Comparison of ENCODE assay signal across 9 mouse cellular contexts in genomic region chr13:111044328-111045002, GRCm38 (mm10).
DNase-seq lines count a peak whose midpoint lies in the region; ATAC-seq and TF ChIP-seq lines count a peak whose summit lies in the region.
"Had no signal": no experiment of that assay in that cellular context is flagged by ENCODE, and none has a peak within 500 bp of the region (broad histone marks: within the 10 kb centered on the region; RNA-seq: fewer than 3 reads in every experiment).

No protein-coding gene starts in this region.

- H3K9me3 ChIP-seq in heart, embryonic 11.5 days (replicated peaks; ENCODE audit: control insufficient read depth, low read length), result no peaks in the 10 kb centered on the region
- H3K9me3 ChIP-seq in midbrain, embryonic 13.5 days, result no peaks in the 10 kb centered on the region
- H3K9me3 ChIP-seq: embryonic facial prominence, embryonic 15.5 days had no signal

- intact Hi-C loops in heart, postnatal 36 days (cut with DNase I), result no loop called here
- intact Hi-C loops in gastrocnemius, adult 2 months (cut with DNase I), result no loop called here

- no peak overlapping the region for H3K27ac ChIP-seq in heart, embryonic 11.5 days (ENCODE audit: low read depth, low read length)
- H3K27ac ChIP-seq in midbrain, embryonic 13.5 days, result peak overlapping the region; percentile 45; the same call in 1 of the 2 replicates
- H3K27ac ChIP-seq in gastrocnemius, adult 2 months, result no peak overlapping the region
- H3K27ac ChIP-seq: embryonic facial prominence, embryonic 15.5 days had no signal

- TF ChIP-seq CTCF in gastrocnemius, adult 2 months (IDR thresholded peaks at IDR 0.05), result no peak

- no peaks in the 10 kb centered on the region for H3K27me3 ChIP-seq in heart, embryonic 11.5 days (ENCODE audit: control insufficient read depth, insufficient read depth, low read length)
- H3K27me3 ChIP-seq in midbrain, embryonic 13.5 days, result no peaks in the 10 kb centered on the region
- H3K27me3 ChIP-seq: embryonic facial prominence, embryonic 15.5 days had no signal

- no peak overlapping the region; the same call in 1 of the 2 replicates for H3K4me2 ChIP-seq in heart, embryonic 11.5 days
- H3K4me2 ChIP-seq in midbrain, embryonic 13.5 days (replicated peaks), result no peak overlapping the region
- H3K4me2 ChIP-seq: embryonic facial prominence, embryonic 15.5 days had no signal

- H3K4me1 ChIP-seq in heart, embryonic 11.5 days (ENCODE audit: control insufficient read depth, insufficient read depth, low read length), result peaks cover 5% of the 10 kb centered on the region; the same call in 1 of the 2 replicates
- 0 out of 2 replicates have a peak, but pooled peaks cover 7% of the 10 kb centered on the region for H3K4me1 ChIP-seq in midbrain, embryonic 13.5 days (replicated peaks)
- H3K4me1 ChIP-seq: embryonic facial prominence, embryonic 15.5 days had no signal

- H3K36me3 ChIP-seq in heart, embryonic 11.5 days (ENCODE audit: control insufficient read depth, insufficient read depth, low read length), result no peaks in the 10 kb centered on the region
- no peaks in the 10 kb centered on the region for H3K36me3 ChIP-seq in midbrain, embryonic 13.5 days
- H3K36me3 ChIP-seq: embryonic facial prominence, embryonic 15.5 days had no signal

- no peak overlapping the region for H3K9ac ChIP-seq in heart, embryonic 11.5 days (ENCODE audit: low read depth, low read length)
- H3K9ac ChIP-seq in midbrain, embryonic 13.5 days (replicated peaks), result no peak overlapping the region
- H3K9ac ChIP-seq: embryonic facial prominence, embryonic 15.5 days had no signal

- ATAC-seq in heart, embryonic 11.5 days (replicated peaks; ENCODE audit: insufficient number of reproducible peaks, low FRiP score, low TSS enrichment), result peak; percentile 59; the same call in 1 of the 2 replicates
- peak; percentile 60 for ATAC-seq in midbrain, embryonic 13.5 days

- WGBS in heart, embryonic 11.5 days (ENCODE audit: insufficient replicate concordance), result 32% methylated on average over 10 of the region's 10 CpGs
- 57% methylated on average over 10 of the region's 10 CpGs for WGBS in midbrain, embryonic 13.5 days

- no peak for DNase-seq in heart, postnatal 36 days
- peak; percentile 19 for DNase-seq in c-Kit-positive CD71-positive TER-119-negative erythroid progenitor cells, embryonic 14.5 days (ENCODE audit: low read depth)
- peak; percentile 77 to 80 for DNase-seq in layer of hippocampus, adult 8-10 months (ENCODE audit: low spot score in 2 of 2)
- no peak for DNase-seq in gastrocnemius, adult 2 months
- no peak for DNase-seq in retina, embryonic 14.5 days (ENCODE audit: low spot score)
- DNase-seq in cerebellum, adult 8-10 months, result no peak

- no peak overlapping the region for H3K4me3 ChIP-seq in heart, embryonic 11.5 days (ENCODE audit: low read depth, low read length)
- no peak overlapping the region for H3K4me3 ChIP-seq in midbrain, embryonic 13.5 days (replicated peaks)
- H3K4me3 ChIP-seq in gastrocnemius, adult 2 months, result no peak overlapping the region
- H3K4me3 ChIP-seq: embryonic facial prominence, embryonic 15.5 days had no signal

Comparison
In these comparisons a context has a peak if more than half of its experiments do, and no peak if none do; other contexts are left out.
1. DNase-seq: peak in c-Kit-positive CD71-positive TER-119-negative erythroid progenitor cells, embryonic 14.5 days (single experiment) and layer of hippocampus, adult 8-10 months (2 of 2); none in heart, postnatal 36 days (0 of 2), gastrocnemius, adult 2 months (single experiment), retina, embryonic 14.5 days (single experiment) and cerebellum, adult 8-10 months (single experiment).